Mouse (Mus musculus) Muller cell, postnatal 12 days (primary cell): Measurements from ENCODE around the gene Dennd2c.
"Not testable (repeated sequence)": the region's sequence is repeated elsewhere in the genome, so short reads cannot be mapped to it uniquely, and the experiment has no call there.

Experiments used
- DNase-seq: peaks from one replicate; pipeline ENCODE4 v3.0.0-alpha.2; 2015; ENCODE audit errors: inconsistent ontology term

Gene Dennd2c

GRCm38 (mm10) chr3:103112216-103112615, 9.8 kb downstream of the Dennd2c start:
- no peak for DNase-seq

GRCm38 (mm10) chr3:103123636-103124035, 21.2 kb downstream of the Dennd2c start:
- no peak for DNase-seq

GRCm38 (mm10) chr3:103126138-103126537, 23.7 kb downstream of the Dennd2c start:
- DNase-seq = no peak

GRCm38 (mm10) chr3:103127177-103127576, 24.8 kb downstream of the Dennd2c start:
- no peak for DNase-seq

GRCm38 (mm10) chr3:103127721-103128120, 25.3 kb downstream of the Dennd2c start:
- no peak for DNase-seq

GRCm38 (mm10) chr3:103128251-103128650, 25.8 kb downstream of the Dennd2c start:
- no peak for DNase-seq

- DNase-seq = no peak
Measured at GRCm38 (mm10) chr3:103129367-103130159, 27.2 kb downstream of the Dennd2c start.

- peak; percentile 64 for DNase-seq
Measured at GRCm38 (mm10) chr3:103130236-103130751, 27.9 kb downstream of the Dennd2c start.

- no peak for DNase-seq
Measured at GRCm38 (mm10) chr3:103133098-103133497, 30.7 kb downstream of the Dennd2c start.

- DNase-seq = no peak
Measured at GRCm38 (mm10) chr3:103136414-103137077, 34.1 kb downstream of the Dennd2c start.

- no peak for DNase-seq
Measured at GRCm38 (mm10) chr3:103139047-103139446, 36.6 kb downstream of the Dennd2c start.

GRCm38 (mm10) chr3:103140095-103140838, 37.9 kb downstream of the Dennd2c start:
- not testable (repeated sequence) for DNase-seq

- DNase-seq = peak; percentile 41
Measured at GRCm38 (mm10) chr3:103141287-103141686, 38.9 kb downstream of the Dennd2c start.

- DNase-seq = no peak
Measured at GRCm38 (mm10) chr3:103142366-103142765, 40.0 kb downstream of the Dennd2c start.

- no peak for DNase-seq
Measured at GRCm38 (mm10) chr3:103145336-103145735, 42.9 kb downstream of the Dennd2c start.

- DNase-seq = no peak
Measured at GRCm38 (mm10) chr3:103145791-103146190, 43.4 kb downstream of the Dennd2c start.

GRCm38 (mm10) chr3:103146330-103147166, 44.1 kb downstream of the Dennd2c start:
- peak; percentile 6 for DNase-seq

GRCm38 (mm10) chr3:103147775-103148174, 45.4 kb downstream of the Dennd2c start:
- no peak for DNase-seq

GRCm38 (mm10) chr3:103148941-103149340, 46.5 kb downstream of the Dennd2c start:
- DNase-seq = no peak

GRCm38 (mm10) chr3:103153761-103154160, 51.4 kb downstream of the Dennd2c start:
- DNase-seq = no peak

- DNase-seq = no peak
Measured at GRCm38 (mm10) chr3:103159232-103159900, 57.0 kb downstream of the Dennd2c start.
